Comparison of ENCODE assay signal across 10 mouse cellular contexts in the genomic region with DNA sequence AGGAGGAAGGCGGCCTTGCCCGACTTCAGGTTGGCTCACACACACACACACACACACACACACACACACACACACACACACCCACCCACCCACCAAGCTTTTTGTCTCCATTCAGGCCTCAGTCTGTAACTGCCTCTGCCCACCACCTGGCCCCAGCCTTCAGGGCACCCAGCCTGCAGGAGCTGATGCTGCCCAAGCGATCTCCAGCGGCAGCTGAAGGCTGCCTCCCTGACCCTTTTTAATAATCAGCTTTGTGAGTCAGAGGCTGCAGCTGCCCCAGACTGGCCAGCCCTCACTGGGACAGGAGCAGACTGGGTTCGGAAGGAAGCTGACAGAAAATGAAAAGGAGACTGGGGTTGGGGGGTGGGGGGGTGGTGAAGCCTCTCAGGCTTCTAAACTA. TPM values are rescaled to one million over a fixed set of nuclear protein-coding genes. Genes with fewer than 3 reads are reported as not detected.
DNase-seq lines count a peak whose midpoint lies in the region; ATAC-seq lines count a peak whose summit lies in the region.
"Had no signal": no experiment of that assay in that cellular context is flagged by ENCODE, and none has a peak within 500 bp of the region (broad histone marks: within the 10 kb centered on the region; RNA-seq: fewer than 3 reads in every experiment).

No protein-coding gene starts in this region.

- H3K36me3 ChIP-seq in hindbrain, embryonic 12.5 days = no peaks in the 10 kb centered on the region
- H3K36me3 ChIP-seq in neural tube, embryonic 11.5 days (ENCODE audit: control insufficient read depth, insufficient read depth, low read length) = no peaks in the 10 kb centered on the region
- no peaks in the 10 kb centered on the region for H3K36me3 ChIP-seq in liver, embryonic 11.5 days (ENCODE audit: control insufficient read depth, insufficient read depth, low read length)
- H3K36me3 ChIP-seq: limb, embryonic 15.5 days had no signal

- H3K4me1 ChIP-seq in hindbrain, embryonic 12.5 days = peaks cover 56% of the 10 kb centered on the region
- H3K4me1 ChIP-seq in neural tube, embryonic 11.5 days (ENCODE audit: control insufficient read depth, insufficient read depth, low read length) = peaks cover 32% of the 10 kb centered on the region
- H3K4me1 ChIP-seq in liver, embryonic 11.5 days (replicated peaks; ENCODE audit: control insufficient read depth, insufficient read depth, low read length) = peaks cover 11% of the 10 kb centered on the region

- H3K27me3 ChIP-seq in hindbrain, embryonic 12.5 days = no peaks in the 10 kb centered on the region
- no peaks in the 10 kb centered on the region for H3K27me3 ChIP-seq in neural tube, embryonic 11.5 days (ENCODE audit: control insufficient read depth, insufficient read depth, low read length)
- H3K27me3 ChIP-seq in liver, embryonic 11.5 days (replicated peaks; ENCODE audit: control insufficient read depth, insufficient read depth, low read length) = peaks cover 3% of the 10 kb centered on the region; the same call in 1 of the 2 replicates
- H3K27me3 ChIP-seq: limb, embryonic 15.5 days had no signal

- 28% methylated on average over 5 of the region's 5 CpGs for WGBS in hindbrain, embryonic 12.5 days
- WGBS in neural tube, embryonic 11.5 days = 58% methylated on average over 5 of the region's 5 CpGs
- WGBS in liver, embryonic 11.5 days = 59% methylated on average over 5 of the region's 5 CpGs

- H3K4me3 ChIP-seq in hindbrain, embryonic 12.5 days = peak overlapping the region; percentile 81
- H3K4me3 ChIP-seq in neural tube, embryonic 11.5 days (ENCODE audit: low read depth, low read length) = 0 out of 2 replicates have a peak overlapping the region, but pooled peaks have one; percentile 9
- no peak overlapping the region for H3K4me3 ChIP-seq in liver, embryonic 11.5 days (ENCODE audit: low read depth, low read length)
- H3K4me3 ChIP-seq: limb, embryonic 15.5 days had no signal

- H3K27ac ChIP-seq in hindbrain, embryonic 12.5 days = peak overlapping the region; percentile 89
- peak overlapping the region; percentile 88 for H3K27ac ChIP-seq in neural tube, embryonic 11.5 days (ENCODE audit: low read depth, low read length)
- H3K27ac ChIP-seq in liver, embryonic 11.5 days (ENCODE audit: low read depth, low read length) = no peak overlapping the region; the same call in 1 of the 2 replicates
- H3K27ac ChIP-seq: limb, embryonic 15.5 days had no signal

- H3K4me2 ChIP-seq in hindbrain, embryonic 12.5 days (replicated peaks) = peak overlapping the region; percentile 89
- peak overlapping the region; percentile 90 for H3K4me2 ChIP-seq in neural tube, embryonic 11.5 days (ENCODE audit: low read depth)
- no peak overlapping the region for H3K4me2 ChIP-seq in liver, embryonic 11.5 days
- H3K4me2 ChIP-seq: limb, embryonic 15.5 days had no signal

- no peaks in the 10 kb centered on the region for H3K9me3 ChIP-seq in hindbrain, embryonic 12.5 days (replicated peaks)
- H3K9me3 ChIP-seq in neural tube, embryonic 11.5 days (ENCODE audit: control insufficient read depth, low read length) = no peaks in the 10 kb centered on the region
- no peaks in the 10 kb centered on the region for H3K9me3 ChIP-seq in liver, embryonic 11.5 days (ENCODE audit: control insufficient read depth, low read length)
- H3K9me3 ChIP-seq: limb, embryonic 15.5 days had no signal

- no peak; the same call in 1 of the 2 replicates for ATAC-seq in hindbrain, embryonic 12.5 days (ENCODE audit: low FRiP score)
- peak; percentile 31; the same call in 1 of the 2 replicates for ATAC-seq in neural tube, embryonic 11.5 days (ENCODE audit: insufficient read depth, low FRiP score, low TSS enrichment)
- ATAC-seq in liver, embryonic 11.5 days (replicated peaks; ENCODE audit: low FRiP score) = no peak

- peak overlapping the region; percentile 55 for H3K9ac ChIP-seq in hindbrain, embryonic 12.5 days
- peak overlapping the region; percentile 18; the same call in 1 of the 2 replicates for H3K9ac ChIP-seq in neural tube, embryonic 11.5 days (ENCODE audit: low read length)
- H3K9ac ChIP-seq in liver, embryonic 11.5 days (ENCODE audit: low read depth, low read length) = no peak overlapping the region
- H3K9ac ChIP-seq: limb, embryonic 15.5 days had no signal

- peak; percentile 69 to 81 for DNase-seq in adrenal gland, adult (ENCODE audit: inconsistent age in 2 of 2, low spot score in 1 of 2)
- DNase-seq in adrenal gland, postnatal 4 days (ENCODE audit: low spot score in 2 of 2) = no peak
- peak; percentile 40 for DNase-seq in kidney, postnatal 10 days
- no peak for DNase-seq in kidney, adult 11 months
- peak; percentile 41 for DNase-seq in neural tube, embryonic 11.5 days (ENCODE audit: low spot score)
- DNase-seq in cerebellum, postnatal 4 days (ENCODE audit: low spot score in 2 of 2) = no peak
- no peak for DNase-seq in liver, embryonic 11.5 days (ENCODE audit: low spot score)
- DNase-seq: thymus, adult 18-20 months had no signal

RNA-seq across cellular contexts. Expression of a gene that starts 2.6 kb away (rescaled TPM):
- 10 to 100 TPM; 53.5 to 64.9 TPM for total RNA-seq in adrenal gland, postnatal 4 days (2021)
- polyA plus RNA-seq in hindbrain, embryonic 12.5 days (2016; fragmentation: Nextera tagmentation; extraction: Ambion mirVana) = 95.0 and 105 TPM in 2 replicates
- 46.0 and 51.1 TPM in 2 replicates for polyA plus RNA-seq in neural tube, embryonic 11.5 days (2014; fragmentation: Nextera tagmentation; extraction: Ambion mirVana)
- polyA plus RNA-seq in liver, embryonic 11.5 days (2014; fragmentation: Nextera tagmentation; extraction: Ambion mirVana) = 8.4 and 9.3 TPM in 2 replicates

RNA-seq across cellular contexts. Expression of a gene that starts 17.8 kb away (rescaled TPM):
- total RNA-seq in adrenal gland, postnatal 4 days (2021) = 10 to 100 TPM; 34.1 to 34.2 TPM
- 56.1 and 64.9 TPM in 2 replicates for polyA plus RNA-seq in hindbrain, embryonic 12.5 days (2016; fragmentation: Nextera tagmentation; extraction: Ambion mirVana)
- polyA plus RNA-seq in neural tube, embryonic 11.5 days (2014; fragmentation: Nextera tagmentation; extraction: Ambion mirVana) = 61.2 and 63.6 TPM in 2 replicates
- polyA plus RNA-seq in liver, embryonic 11.5 days (2014; fragmentation: Nextera tagmentation; extraction: Ambion mirVana) = 65.1 and 73.9 TPM in 2 replicates

RNA-seq across cellular contexts. Expression of a gene that starts 18.0 kb away (rescaled TPM):
- 10 to 100 TPM; 38.6 to 39.2 TPM for total RNA-seq in adrenal gland, postnatal 4 days (2021)
- polyA plus RNA-seq in hindbrain, embryonic 12.5 days (2016; fragmentation: Nextera tagmentation; extraction: Ambion mirVana) = 82.3 and 82.9 TPM in 2 replicates
- 86.0 and 88.4 TPM in 2 replicates for polyA plus RNA-seq in neural tube, embryonic 11.5 days (2014; fragmentation: Nextera tagmentation; extraction: Ambion mirVana)
- 93.1 and 102 TPM in 2 replicates for polyA plus RNA-seq in liver, embryonic 11.5 days (2014; fragmentation: Nextera tagmentation; extraction: Ambion mirVana)

RNA-seq across cellular contexts. Expression of a gene that starts 27.0 kb away (rescaled TPM):
- total RNA-seq in adrenal gland, postnatal 4 days (2021) = 10 to 100 TPM; 40.9 to 43.9 TPM
- 43.3 and 47.6 TPM in 2 replicates for polyA plus RNA-seq in hindbrain, embryonic 12.5 days (2016; fragmentation: Nextera tagmentation; extraction: Ambion mirVana)
- polyA plus RNA-seq in neural tube, embryonic 11.5 days (2014; fragmentation: Nextera tagmentation; extraction: Ambion mirVana) = 33.2 and 41.1 TPM in 2 replicates
- 21.4 and 23.9 TPM in 2 replicates for polyA plus RNA-seq in liver, embryonic 11.5 days (2014; fragmentation: Nextera tagmentation; extraction: Ambion mirVana)

RNA-seq across cellular contexts. Expression of a gene that starts 27.7 kb away (rescaled TPM):
- 100 to 1,000 TPM; 336 to 337 TPM for total RNA-seq in adrenal gland, postnatal 4 days (2021)
- polyA plus RNA-seq in hindbrain, embryonic 12.5 days (2016; fragmentation: Nextera tagmentation; extraction: Ambion mirVana) = 822 and 828 TPM in 2 replicates
- polyA plus RNA-seq in neural tube, embryonic 11.5 days (2014; fragmentation: Nextera tagmentation; extraction: Ambion mirVana) = 917 and 938 TPM in 2 replicates
- 931 and 939 TPM in 2 replicates for polyA plus RNA-seq in liver, embryonic 11.5 days (2014; fragmentation: Nextera tagmentation; extraction: Ambion mirVana)

Comparison
In these comparisons a context has a peak if more than half of its experiments do, and no peak if none do; other contexts are left out.
1. DNase-seq: peak in adrenal gland, adult (2 of 2), kidney, postnatal 10 days (single experiment) and neural tube, embryonic 11.5 days (single experiment); none in adrenal gland, postnatal 4 days (0 of 2), kidney, adult 11 months (single experiment), cerebellum, postnatal 4 days (0 of 2) and liver, embryonic 11.5 days (single experiment).